Mouse (Mus musculus) kidney, embryonic 15.5 days (tissue): Measurements from ENCODE around the gene Vmn1r80. TPM values are rescaled to one million over a fixed set of nuclear protein-coding genes. Genes with fewer than 3 reads are reported as not detected.
"Not testable (repeated sequence)": the region's sequence is repeated elsewhere in the genome, so short reads cannot be mapped to it uniquely, and the experiment has no call there.

Source experiments
- ATAC-seq: fragments of 200-750 bp; cut with Nextera tagmentation; replicated peaks from 2 replicates; pipeline ENCODE4 v1.8.0; 2017; ENCODE audit warnings: moderate TSS enrichment; ENCODE audit not compliant: low FRiP score
- H3K27ac ChIP-seq: fragments of 300-500 bp; sonication (generic); 2 replicates; pipeline ENCODE4 v1.5.1; 2015; ENCODE audit warnings: mild to moderate bottlenecking, inconsistent platforms
- H3K27me3 ChIP-seq: fragments of 300-500 bp; sonication (generic); 2 replicates; pipeline ENCODE4 v1.6.1; 2015; ENCODE audit warnings: inconsistent platforms
- H3K36me3 ChIP-seq: fragments of 300-500 bp; sonication (generic); 2 replicates; pipeline ENCODE4 v1.6.1; 2015; ENCODE audit warnings: inconsistent platforms
- H3K4me1 ChIP-seq: fragments of 300-500 bp; sonication (generic); 2 replicates; pipeline ENCODE4 v1.6.1; 2015; ENCODE audit warnings: inconsistent platforms
- H3K4me2 ChIP-seq: fragments of 300-500 bp; sonication (generic); 2 replicates; pipeline ENCODE4 v1.6.1; 2015; ENCODE audit warnings: moderate library complexity, mild to moderate bottlenecking, inconsistent platforms
- H3K4me3 ChIP-seq: fragments of 300-500 bp; sonication (generic); replicated peaks from 2 replicates; pipeline ENCODE4 v1.5.1; 2015; ENCODE audit warnings: mild to moderate bottlenecking, inconsistent platforms
- H3K9ac ChIP-seq: fragments of 300-500 bp; sonication (generic); 2 replicates; pipeline ENCODE4 v1.6.1; 2015; ENCODE audit warnings: mild to moderate bottlenecking, inconsistent platforms
- H3K9me3 ChIP-seq: fragments of 300-500 bp; sonication (generic); replicated peaks from 2 replicates; pipeline ENCODE4 v1.6.1; 2016; ENCODE audit warnings: inconsistent platforms
- WGBS: fragments of 180-500 bp; shearing (Covaris S2); methylation state at CpG from one replicate; pipeline ENCODE4 v1.1.7; 2015; ENCODE audit warnings: mixed read lengths; 5-methylcytosine and 5-hydroxymethylcytosine counted together
- polyA plus RNA-seq: library from polyadenylated mRNA; unstranded; fragments of >200 nt; fragmentation: Nextera tagmentation; extraction: Ambion mirVana; gene quantifications from 2 replicates; pipeline ENCODE4 v1.2.1, GENCODE M21; 2015

The Vmn1r80 gene
- not detected in 2 replicates for polyA plus RNA-seq

DNA sequence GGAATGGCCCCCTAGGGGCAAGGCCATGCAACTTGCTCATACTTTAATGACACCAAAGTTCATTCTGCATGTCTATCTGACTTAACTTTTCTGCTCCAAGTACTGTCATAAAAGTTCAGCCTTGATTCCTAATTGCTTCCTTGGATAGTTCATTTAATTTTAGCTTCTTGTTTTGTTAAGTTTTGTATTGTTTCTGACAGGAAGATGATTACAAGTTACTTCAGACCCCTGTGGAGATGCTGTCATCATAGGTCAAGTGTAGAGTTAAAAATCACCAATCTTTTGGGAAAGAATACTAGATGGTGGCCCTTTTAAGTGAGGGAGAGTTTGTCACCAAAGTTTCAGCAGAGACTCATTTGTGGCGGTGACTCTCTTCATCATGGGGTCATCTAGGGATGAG, at the start of gene Vmn1r80:
Vmn1r80 (plus strand) TSS at position 301 of the 400 bp plus-strand sequence.
- Histone ChIP-seq H3K27me3 (no peaks in the 10 kb centered on the region), H3K4me2 (no peak within 1 kb of the TSS), H3K4me3 (no peak within 1 kb of the TSS), H3K4me1 (no peaks in the 10 kb centered on the region), H3K9me3 (no peaks in the 10 kb centered on the region), H3K27ac (no peak within 1 kb of the TSS), H3K9ac (no peak within 1 kb of the TSS), H3K36me3 (no peaks in the 10 kb centered on the region)
- WGBS, result 79% methylated on average over 1 of the region's 1 CpGs
- no peak for ATAC-seq

DNA sequence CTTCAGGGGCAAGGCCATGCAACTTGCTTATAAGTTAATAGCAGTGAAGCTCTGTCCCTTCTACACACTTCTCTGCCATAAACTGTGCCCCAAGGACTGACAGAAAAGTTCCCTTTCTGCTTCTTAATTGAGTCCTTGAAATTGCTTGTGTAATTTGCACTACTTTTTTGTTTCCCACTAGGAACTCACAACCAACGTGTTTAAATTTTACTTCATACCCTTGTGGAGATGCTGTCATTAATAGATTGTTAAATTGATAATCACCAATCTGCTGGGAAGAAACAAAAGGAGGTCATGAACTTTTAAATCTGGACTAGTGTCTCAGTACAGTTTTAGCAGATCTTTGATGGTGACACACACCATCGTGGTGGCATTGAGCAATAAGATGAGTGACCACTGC, 39.1 kb upstream of the Vmn1r80 start, which contains the start of gene Vmn1r78:
Vmn1r78 (plus strand) TSS at position 301 of the 400 bp plus-strand sequence.
- H3K27ac ChIP-seq, result no peak within 1 kb of the TSS
- no peak within 1 kb of the TSS for H3K4me3 ChIP-seq
- no peaks in the 10 kb centered on the region for H3K4me1 ChIP-seq
- no peak within 1 kb of the TSS for H3K9ac ChIP-seq
- H3K36me3 ChIP-seq, result no peaks in the 10 kb centered on the region
- no peak for ATAC-seq
- no peaks in the 10 kb centered on the region for H3K27me3 ChIP-seq
- WGBS, result 58% methylated on average over 2 of the region's 2 CpGs
- H3K4me2 ChIP-seq, result no peak within 1 kb of the TSS
- no peaks in the 10 kb centered on the region for H3K9me3 ChIP-seq

DNA sequence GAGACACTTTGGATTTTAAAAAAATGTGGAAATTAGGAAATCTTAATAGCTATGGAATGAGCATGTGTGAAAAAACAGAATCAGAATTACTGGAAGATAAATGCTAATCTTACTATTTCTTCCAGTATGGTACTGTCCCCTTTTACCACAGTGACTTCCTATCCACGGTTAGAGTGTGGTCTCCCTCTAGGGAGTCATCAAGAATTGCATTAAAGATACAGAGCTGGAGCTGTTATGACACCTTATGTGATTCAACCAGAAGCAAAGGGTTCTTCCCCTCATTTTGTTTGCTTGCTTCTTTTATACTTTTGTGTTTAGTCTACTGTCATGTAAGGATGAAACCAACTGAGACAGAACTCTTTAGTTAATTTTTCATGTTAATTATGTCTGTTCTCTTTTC, 32.6 kb upstream of the Vmn1r80 start:
- 59% methylated on average over 1 of the region's 1 CpGs for WGBS
- H3K4me1 ChIP-seq, H3K36me3 ChIP-seq, H3K4me2 ChIP-seq, H3K27ac ChIP-seq, ATAC-seq, H3K4me3 ChIP-seq, H3K9me3 ChIP-seq, H3K27me3 ChIP-seq, H3K9ac ChIP-seq: not testable (repeated sequence)

DNA sequence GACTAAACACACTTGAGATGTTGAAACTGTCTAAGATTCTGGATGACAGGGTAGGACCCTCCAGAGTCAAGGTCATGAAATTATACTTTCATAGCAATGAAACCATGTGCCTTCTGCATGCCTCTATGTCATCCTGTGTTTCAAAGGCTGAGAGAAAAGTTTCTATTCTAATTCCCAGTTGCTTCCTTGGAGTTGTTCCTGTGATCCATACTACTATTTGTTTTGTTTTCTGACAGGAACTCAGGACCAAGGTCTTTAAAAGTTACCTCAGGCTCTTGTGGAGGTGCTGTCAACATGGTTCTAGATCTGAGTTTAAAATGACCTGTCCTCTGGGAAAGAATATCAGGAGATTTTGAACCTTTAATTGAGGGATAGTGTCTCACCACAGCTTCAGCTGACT, 18.1 kb upstream of the Vmn1r80 start, which contains the start of gene Vmn1r79:
Vmn1r79 (plus strand) TSS at position 301 of the 400 bp plus-strand sequence.
- H3K9ac ChIP-seq, H3K36me3 ChIP-seq, ATAC-seq, H3K4me2 ChIP-seq, H3K4me1 ChIP-seq, H3K9me3 ChIP-seq, H3K4me3 ChIP-seq, H3K27ac ChIP-seq, H3K27me3 ChIP-seq: not testable (repeated sequence)

DNA sequence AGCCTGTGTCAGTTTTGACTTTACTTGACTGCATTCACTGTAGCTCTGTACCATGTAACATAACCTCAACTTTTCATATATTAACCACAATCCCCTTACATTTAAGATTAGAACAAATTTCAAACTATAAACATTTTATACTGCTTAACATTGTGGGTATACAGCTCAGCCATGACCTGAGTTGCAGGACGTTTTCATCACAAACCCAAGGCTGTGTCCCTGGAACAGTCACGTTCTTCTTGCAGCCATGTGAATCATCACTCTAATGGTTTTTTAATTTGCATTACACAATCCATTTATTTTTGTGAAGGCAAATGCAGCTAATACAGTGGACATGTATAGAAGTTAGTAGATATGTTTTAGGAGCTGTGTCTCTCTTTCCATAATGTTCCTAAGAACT, 16.2 kb upstream of the Vmn1r80 start:
- H3K27ac ChIP-seq, H3K4me2 ChIP-seq, H3K27me3 ChIP-seq, H3K4me1 ChIP-seq, H3K4me3 ChIP-seq, ATAC-seq, H3K9me3 ChIP-seq, H3K36me3 ChIP-seq, H3K9ac ChIP-seq: not testable (repeated sequence)
- WGBS, result 60% methylated on average over 2 of the region's 2 CpGs

DNA sequence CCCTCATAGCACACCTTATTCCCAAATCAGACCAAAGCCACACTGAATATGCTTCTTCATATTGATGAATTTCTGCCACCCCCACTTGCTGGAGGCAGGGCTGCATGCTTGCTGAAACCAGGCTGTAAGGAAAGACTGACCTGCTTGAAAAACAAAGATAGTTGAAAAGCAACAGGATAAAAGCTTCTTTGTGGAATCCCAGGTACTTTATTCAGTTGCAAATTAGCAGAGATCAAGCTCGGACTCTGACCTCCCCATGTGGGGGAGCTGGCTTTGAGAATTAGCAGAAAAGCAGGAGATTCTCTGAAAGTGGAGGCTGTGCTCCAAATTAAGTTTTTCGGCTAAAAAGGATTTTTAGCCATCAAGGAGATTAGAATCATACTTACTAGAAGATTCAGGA, 15.1 kb downstream of the Vmn1r80 start:
- Histone ChIP-seq H3K4me3 (no peak overlapping the region), H3K4me2 (no peak overlapping the region), H3K4me1 (no peaks in the 10 kb centered on the region), H3K9me3 (no peaks in the 10 kb centered on the region), H3K27me3 (no peaks in the 10 kb centered on the region), H3K27ac (no peak overlapping the region), H3K9ac (no peak overlapping the region), H3K36me3 (no peaks in the 10 kb centered on the region)
- ATAC-seq, result no peak
- 66% methylated on average over 2 of the region's 2 CpGs for WGBS

Other genes with a start within 250 kb of the Vmn1r80 start
- not detected in 2 replicates for gene Vmn1r77, start 152.5 kb upstream of the Vmn1r80 start, polyA plus RNA-seq
- gene Vmn1r78, start 39.0 kb upstream of the Vmn1r80 start, polyA plus RNA-seq, result not detected in 2 replicates
- gene Vmn1r79, start 18.0 kb upstream of the Vmn1r80 start, polyA plus RNA-seq, result not detected in 2 replicates
- gene Vmn1r81, start 79.0 kb downstream of the Vmn1r80 start, polyA plus RNA-seq, result not detected in 2 replicates
- not detected in 2 replicates for gene Vmn1r82, start 111.1 kb downstream of the Vmn1r80 start, polyA plus RNA-seq
- not detected in 2 replicates for gene Vmn1r83, start 140.2 kb downstream of the Vmn1r80 start, polyA plus RNA-seq
- gene Vmn1r84, start 180.0 kb downstream of the Vmn1r80 start, polyA plus RNA-seq, result not detected in 2 replicates
- gene Zfp551, start 233.5 kb downstream of the Vmn1r80 start, polyA plus RNA-seq, result 3.0 and 3.8 TPM in 2 replicates